Mouse (Mus musculus): Measurements from ENCODE around the gene Rabgap1l.
A peak's percentile ranks its signal among the peaks of the same experiment; 100 is the strongest.

Rabgap1l gene

GRCm38 (mm10) chr1:160373306-160373705, 419.7 kb downstream of the Rabgap1l start:
- DNase-seq, result no peak

- DNase-seq, result no peak
Measured at GRCm38 (mm10) chr1:160371696-160372095, 421.3 kb downstream of the Rabgap1l start.

- DNase-seq, result peak in 1 of 2 experiments; percentile 32
Measured at GRCm38 (mm10) chr1:160370552-160370951, 422.5 kb downstream of the Rabgap1l start.

- no peak for DNase-seq
Measured at GRCm38 (mm10) chr1:160366615-160367014, 426.4 kb downstream of the Rabgap1l start.

- no peak for DNase-seq
Measured at GRCm38 (mm10) chr1:160357268-160357667, 435.7 kb downstream of the Rabgap1l start.

GRCm38 (mm10) chr1:160353732-160354455, 439.1 kb downstream of the Rabgap1l start:
- DNase-seq, result no peak

- peak in 1 of 2 experiments; percentile 34 for DNase-seq
Measured at GRCm38 (mm10) chr1:160352309-160352708, 440.7 kb downstream of the Rabgap1l start.

- peak; percentile 83 to 85 for DNase-seq
Measured at GRCm38 (mm10) chr1:160351880-160352234, 441.2 kb downstream of the Rabgap1l start.

GRCm38 (mm10) chr1:160351146-160351879, 441.7 kb downstream of the Rabgap1l start:
- peak; percentile 46 to 65 for DNase-seq

- DNase-seq, result no peak
Measured at GRCm38 (mm10) chr1:160340653-160341052, 452.4 kb downstream of the Rabgap1l start.

GRCm38 (mm10) chr1:160339374-160339773, 453.6 kb downstream of the Rabgap1l start:
- DNase-seq, result no peak

GRCm38 (mm10) chr1:160334791-160335190, 458.2 kb downstream of the Rabgap1l start:
- no peak for DNase-seq

- no peak for DNase-seq
Measured at GRCm38 (mm10) chr1:160330828-160331227, 462.2 kb downstream of the Rabgap1l start.

GRCm38 (mm10) chr1:160330222-160330621, 462.8 kb downstream of the Rabgap1l start:
- no peak for DNase-seq

- DNase-seq, result no peak
Measured at GRCm38 (mm10) chr1:160329788-160330187, 463.2 kb downstream of the Rabgap1l start.

- DNase-seq, result no peak
Measured at GRCm38 (mm10) chr1:160327531-160327930, 465.5 kb downstream of the Rabgap1l start.

GRCm38 (mm10) chr1:160325542-160325941, 467.5 kb downstream of the Rabgap1l start:
- no peak for DNase-seq

GRCm38 (mm10) chr1:160320690-160321089, 472.3 kb downstream of the Rabgap1l start:
- no peak for DNase-seq

GRCm38 (mm10) chr1:160318057-160318725, 474.8 kb downstream of the Rabgap1l start:
- no peak for DNase-seq

- DNase-seq, result no peak
Measured at GRCm38 (mm10) chr1:160316239-160316638, 476.8 kb downstream of the Rabgap1l start.

- DNase-seq, result no peak
Measured at GRCm38 (mm10) chr1:160312658-160313057, 480.4 kb downstream of the Rabgap1l start.

GRCm38 (mm10) chr1:160311861-160312260, 481.1 kb downstream of the Rabgap1l start:
- no peak for DNase-seq

- no peak for DNase-seq
Measured at GRCm38 (mm10) chr1:160309951-160310350, 483.1 kb downstream of the Rabgap1l start.

- no peak for DNase-seq
Measured at GRCm38 (mm10) chr1:160308996-160309395, 484.0 kb downstream of the Rabgap1l start.

Data from cerebellum, postnatal 14 days (tissue).